Mouse (Mus musculus): ENCODE results near the gene Fhl3.
A peak's percentile ranks its signal among the peaks of the same experiment; 100 is the strongest.
"Not testable (repeated sequence)": the region's sequence is repeated elsewhere in the genome, so short reads cannot be mapped to it uniquely, and the experiment has no call there.

The Fhl3 gene

GRCm38 (mm10) chr4:124708518-124709477, 8.3 kb downstream of the Fhl3 start:
- DNase-seq (ENCODE audit: low spot score), result peak; percentile 93

GRCm38 (mm10) chr4:124709961-124710446, 9.5 kb downstream of the Fhl3 start:
- peak; percentile 42 for DNase-seq (ENCODE audit: low spot score)

DNA sequence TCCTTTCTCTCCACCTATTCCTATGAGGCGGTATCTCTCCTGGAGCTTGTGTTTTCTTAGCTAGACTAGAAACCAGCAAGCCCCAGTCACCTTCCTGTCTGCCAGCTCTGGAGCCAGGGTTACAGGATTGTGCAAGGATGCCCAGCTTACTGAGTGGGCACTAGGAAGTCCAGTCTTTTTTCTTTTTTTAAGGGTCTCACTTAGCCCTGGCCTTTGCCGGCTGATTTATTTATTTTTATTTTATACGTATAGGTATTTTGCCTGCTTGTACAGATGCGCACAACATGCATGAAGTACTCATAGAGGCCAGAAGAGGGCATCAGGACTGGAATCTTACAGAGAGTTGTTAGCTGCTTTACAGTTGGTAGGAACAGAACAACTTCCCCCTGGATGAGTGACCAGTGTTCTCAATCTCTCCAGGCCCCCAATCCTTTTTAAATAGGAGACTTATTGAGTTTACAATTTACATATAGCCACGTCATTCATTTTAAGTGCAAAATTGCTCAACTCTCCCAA, 10.3 kb downstream of the Fhl3 start:
- peak; percentile 67 for DNase-seq (ENCODE audit: low spot score)

GRCm38 (mm10) chr4:124712618-124713017, 12.1 kb downstream of the Fhl3 start:
- no peak for DNase-seq (ENCODE audit: low spot score)

DNA sequence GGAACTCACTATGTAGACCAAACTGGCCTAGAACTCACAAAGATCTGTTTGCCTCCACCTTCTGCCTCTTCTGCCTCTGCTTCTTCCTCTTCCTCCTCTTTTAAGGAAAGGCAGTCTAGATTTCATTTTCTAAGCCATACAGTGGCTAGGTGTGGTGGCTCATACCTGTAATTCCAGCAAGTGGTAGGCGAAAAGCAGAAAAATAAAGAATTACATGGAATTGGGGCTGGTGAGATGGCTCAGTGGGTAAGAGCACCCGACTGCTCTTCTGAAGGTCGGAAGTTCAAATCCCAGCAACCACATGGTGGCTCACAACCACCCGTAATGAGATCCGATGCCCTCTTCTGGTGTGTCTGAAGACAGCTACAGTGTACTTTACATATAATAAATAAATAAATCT, 13.3 kb downstream of the Fhl3 start:
- DNase-seq (ENCODE audit: low spot score), result not testable (repeated sequence)

DNA sequence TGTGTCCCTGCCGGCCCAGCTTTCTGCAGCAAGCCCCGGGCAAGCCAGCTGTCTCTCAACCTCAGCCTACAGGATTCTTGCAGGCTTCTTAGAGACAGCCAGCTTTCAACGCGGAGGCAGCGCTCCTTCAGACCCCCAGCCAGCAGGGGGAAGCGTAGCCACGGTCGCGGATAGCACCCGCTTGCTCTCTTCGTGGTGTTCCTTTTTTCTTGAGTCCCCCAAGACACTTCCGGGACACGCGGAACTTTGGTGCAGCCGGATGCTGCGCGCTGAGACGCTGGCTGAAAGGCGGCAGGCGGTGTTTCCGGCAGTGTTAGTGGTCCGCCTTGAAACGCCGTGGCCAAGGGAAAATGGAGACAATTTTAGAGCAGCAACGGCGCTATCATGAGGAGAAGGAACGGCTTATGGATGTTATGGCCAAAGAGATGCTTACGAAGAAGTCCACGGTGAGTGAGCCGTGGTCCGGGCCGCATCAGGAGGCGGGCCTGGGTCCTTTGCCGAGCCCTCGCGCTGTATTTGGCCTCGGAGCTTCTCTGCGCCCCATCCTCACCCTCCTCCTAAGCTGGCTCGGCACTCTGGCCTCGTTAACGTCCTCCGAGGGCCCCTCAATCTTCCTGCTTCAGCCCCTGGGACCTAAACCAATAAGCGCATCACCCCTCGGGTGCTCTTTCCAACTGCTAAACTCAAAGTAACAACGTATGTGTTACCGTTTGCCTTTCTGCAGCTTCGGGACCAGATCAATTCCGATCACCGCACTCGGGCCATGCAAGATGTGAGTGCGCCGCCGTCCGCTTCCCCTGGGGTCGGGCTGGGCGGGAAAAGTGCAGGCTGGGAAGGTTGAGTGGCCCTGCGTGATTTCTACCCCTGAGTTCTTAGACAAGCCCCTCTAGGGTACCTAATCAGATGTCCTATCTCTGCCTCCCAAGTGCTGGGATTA, 14.3 kb downstream of the Fhl3 start, which contains the start of gene Sf3a3:
Gene Sf3a3 (plus strand): TSS at position 232 of the 937 bp plus-strand sequence.
- DNase-seq (ENCODE audit: low spot score), result peak; percentile 96

DNA sequence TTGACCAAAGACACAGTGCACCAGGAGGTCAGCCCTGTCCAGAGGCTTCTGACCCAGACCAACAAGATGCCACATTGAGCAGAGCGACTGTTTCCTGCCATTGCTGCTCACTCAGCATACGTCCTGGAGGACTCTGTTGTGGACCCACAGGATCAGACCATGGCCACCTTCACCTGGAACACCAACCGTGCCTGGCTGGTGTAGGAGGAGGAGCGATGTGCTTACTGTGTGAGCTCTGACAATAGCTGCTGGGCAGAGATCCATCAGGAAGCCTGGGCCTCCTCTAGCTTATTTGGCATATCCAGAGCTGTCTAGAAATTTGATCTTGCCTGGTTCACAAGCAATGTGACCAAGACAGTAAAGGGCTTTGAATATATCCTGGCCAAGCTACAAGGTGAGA, 18.6 kb downstream of the Fhl3 start:
- no peak for DNase-seq (ENCODE audit: low spot score)

GRCm38 (mm10) chr4:124726121-124726520, 25.6 kb downstream of the Fhl3 start:
- no peak for DNase-seq (ENCODE audit: low spot score)

GRCm38 (mm10) chr4:124736952-124737351, 36.5 kb downstream of the Fhl3 start:
- no peak for DNase-seq (ENCODE audit: low spot score)

GRCm38 (mm10) chr4:124737486-124737885, 37.0 kb downstream of the Fhl3 start:
- no peak for DNase-seq (ENCODE audit: low spot score)

- DNase-seq (ENCODE audit: low spot score), result no peak
Measured at GRCm38 (mm10) chr4:124738013-124738412, 37.5 kb downstream of the Fhl3 start.

DNA sequence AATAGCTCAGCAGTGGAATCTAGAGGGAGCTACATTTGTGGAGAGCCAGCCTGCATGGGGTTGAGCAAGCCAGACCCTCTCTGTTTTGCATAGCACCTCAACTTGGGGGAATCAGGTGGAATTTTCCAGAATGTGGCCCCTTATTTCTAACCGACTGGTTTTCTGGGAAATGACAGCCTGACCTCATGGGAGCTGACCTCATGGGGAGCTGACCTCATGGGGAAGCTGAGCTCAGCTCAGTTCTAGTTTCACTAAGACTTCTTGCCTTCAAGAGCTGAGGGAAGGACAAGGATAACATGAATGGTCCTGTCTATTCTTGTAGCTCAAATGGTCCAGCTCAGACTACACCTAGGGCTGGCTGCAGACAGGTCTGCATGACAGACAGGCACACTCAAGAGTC, 38.3 kb downstream of the Fhl3 start:
- DNase-seq (ENCODE audit: low spot score), result no peak

DNA sequence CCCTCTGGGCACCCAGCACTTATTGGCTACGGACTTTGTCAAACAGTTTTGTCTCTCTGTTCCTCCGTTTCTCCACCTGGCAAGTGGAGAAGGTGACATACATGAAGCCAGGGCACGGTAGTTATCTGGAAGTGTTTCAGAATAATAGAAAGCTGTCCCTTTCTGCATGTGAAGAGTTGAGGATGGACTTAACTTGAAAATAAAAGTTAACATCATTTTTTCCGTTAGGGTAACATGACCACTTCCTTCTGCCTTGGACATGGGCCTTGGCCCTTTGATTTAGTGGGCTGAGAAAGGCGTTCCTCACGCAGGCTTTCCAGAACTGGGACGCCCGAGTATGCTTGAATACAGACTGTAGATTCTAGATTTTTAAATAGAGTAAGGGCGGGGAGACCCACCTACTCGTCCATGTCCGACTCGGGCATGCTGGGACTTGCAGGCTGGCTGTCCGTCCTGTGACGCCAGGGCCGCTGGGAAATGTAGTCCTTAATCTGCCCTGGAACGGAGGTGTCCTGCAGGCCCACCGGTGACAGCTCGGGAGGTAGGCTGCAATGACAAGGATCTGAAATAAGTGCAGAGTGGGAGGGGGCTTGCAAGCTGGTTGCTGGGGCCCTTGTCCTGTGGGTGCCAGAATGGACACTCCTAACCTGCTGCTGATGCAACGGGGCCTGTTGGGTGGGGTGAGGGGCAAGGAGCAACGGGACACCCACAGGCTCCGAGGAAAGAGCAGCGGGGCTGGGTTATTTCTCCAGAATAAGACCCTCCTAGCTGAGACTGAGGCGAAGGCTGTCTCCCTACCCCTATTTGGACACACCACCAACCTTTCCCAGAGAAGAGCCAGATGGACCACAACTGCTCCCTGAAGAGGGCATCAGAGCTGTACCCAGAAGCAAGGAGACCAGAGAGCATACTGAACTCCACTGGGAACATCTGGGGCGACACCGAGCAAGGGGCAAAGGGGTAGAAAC, 41.2 kb downstream of the Fhl3 start, which contains the start of gene Inpp5b:
Gene Inpp5b (plus strand): TSS at position 475 of the 968 bp plus-strand sequence.
- peak; percentile 84 for DNase-seq (ENCODE audit: low spot score)

DNA sequence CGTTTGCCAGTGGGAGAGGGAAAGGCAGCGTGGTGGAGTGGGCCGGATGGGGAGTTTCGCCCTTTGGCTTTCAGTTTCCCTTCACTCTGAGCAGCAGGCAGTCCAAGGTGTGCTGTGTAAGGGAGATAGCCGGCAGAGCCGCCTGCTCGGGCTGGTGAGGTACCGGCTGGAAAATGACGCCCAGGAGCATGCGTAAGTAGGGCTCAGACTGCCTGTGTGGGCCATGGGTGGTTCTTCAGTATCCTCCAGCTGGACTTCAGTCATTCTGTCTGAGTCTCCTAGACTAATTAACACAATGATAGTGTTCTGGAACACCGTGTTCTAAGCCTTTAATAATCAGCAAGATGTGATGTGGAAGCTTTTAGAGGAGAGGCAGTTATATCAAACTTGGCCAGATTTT, 42.3 kb downstream of the Fhl3 start:
- no peak for DNase-seq (ENCODE audit: low spot score)

DNA sequence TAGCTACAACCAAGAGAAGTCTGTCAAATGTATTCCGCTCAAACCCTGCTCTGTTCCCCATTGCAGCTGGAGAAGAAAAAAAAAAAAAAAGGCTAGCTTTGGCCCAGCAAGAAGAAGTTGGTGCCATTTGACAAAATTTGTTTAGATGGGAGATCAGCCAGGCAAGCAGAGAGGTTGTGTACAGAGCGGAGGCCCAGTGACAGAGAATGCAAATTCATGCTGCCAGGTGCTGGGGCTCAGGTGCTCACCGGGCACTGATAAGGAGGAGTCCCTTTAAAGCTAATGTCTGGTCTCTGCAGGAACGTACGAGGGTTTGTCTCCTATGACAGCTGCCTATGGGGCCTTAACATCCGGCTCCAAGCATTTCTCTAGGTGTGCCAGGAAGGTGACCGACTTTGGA, 46.1 kb downstream of the Fhl3 start:
- no peak for DNase-seq (ENCODE audit: low spot score)

- DNase-seq (ENCODE audit: low spot score), result peak; percentile 28
Measured at GRCm38 (mm10) chr4:124747851-124748250, 47.4 kb downstream of the Fhl3 start.

- DNase-seq (ENCODE audit: low spot score), result peak; percentile 99
Measured at GRCm38 (mm10) chr4:124751300-124752250, 51.1 kb downstream of the Fhl3 start.

GRCm38 (mm10) chr4:124752281-124753199, 52.0 kb downstream of the Fhl3 start:
- peak; percentile 88 for DNase-seq (ENCODE audit: low spot score)

DNA sequence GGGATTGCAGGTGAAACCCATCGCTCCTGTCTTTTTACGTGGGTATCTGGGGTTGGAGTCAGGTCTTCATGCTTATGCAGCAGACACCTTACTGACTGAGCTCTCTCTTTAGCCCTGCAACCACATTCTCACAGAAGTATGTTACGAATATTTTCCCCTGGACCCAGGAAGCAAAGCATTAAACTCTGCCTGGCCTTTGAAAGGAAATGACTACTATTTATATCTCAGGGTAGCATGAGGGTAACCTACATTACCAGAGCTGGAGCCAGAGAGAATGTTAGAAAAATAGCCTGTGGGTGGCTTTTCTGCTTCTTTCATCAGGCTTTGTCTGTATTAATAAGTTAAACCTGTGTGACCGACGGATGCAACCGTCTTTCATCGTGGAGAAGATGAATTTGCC, 55.0 kb downstream of the Fhl3 start:
- no peak for DNase-seq (ENCODE audit: low spot score)
